Mouse (Mus musculus) olfactory bulb, adult 2 months (tissue): Measurements from ENCODE around the gene Thada.

Source experiments
- CTCF ChIP-seq: fragments of 200-500 bp; IDR thresholded peaks from 2 replicates; pipeline ENCODE4 v1.5.1; 2012; ENCODE audit warnings: low read depth, mild to moderate bottlenecking, low read length, moderate library complexity; ENCODE audit not compliant: insufficient read depth
- POLR2A ChIP-seq: fragments of 200-500 bp; IDR thresholded peaks from 2 replicates; pipeline ENCODE4 v1.6.1; 2012; ENCODE audit warnings: mild to moderate bottlenecking, low read depth, low read length, moderate library complexity; ENCODE audit not compliant: insufficient read depth

DNA sequence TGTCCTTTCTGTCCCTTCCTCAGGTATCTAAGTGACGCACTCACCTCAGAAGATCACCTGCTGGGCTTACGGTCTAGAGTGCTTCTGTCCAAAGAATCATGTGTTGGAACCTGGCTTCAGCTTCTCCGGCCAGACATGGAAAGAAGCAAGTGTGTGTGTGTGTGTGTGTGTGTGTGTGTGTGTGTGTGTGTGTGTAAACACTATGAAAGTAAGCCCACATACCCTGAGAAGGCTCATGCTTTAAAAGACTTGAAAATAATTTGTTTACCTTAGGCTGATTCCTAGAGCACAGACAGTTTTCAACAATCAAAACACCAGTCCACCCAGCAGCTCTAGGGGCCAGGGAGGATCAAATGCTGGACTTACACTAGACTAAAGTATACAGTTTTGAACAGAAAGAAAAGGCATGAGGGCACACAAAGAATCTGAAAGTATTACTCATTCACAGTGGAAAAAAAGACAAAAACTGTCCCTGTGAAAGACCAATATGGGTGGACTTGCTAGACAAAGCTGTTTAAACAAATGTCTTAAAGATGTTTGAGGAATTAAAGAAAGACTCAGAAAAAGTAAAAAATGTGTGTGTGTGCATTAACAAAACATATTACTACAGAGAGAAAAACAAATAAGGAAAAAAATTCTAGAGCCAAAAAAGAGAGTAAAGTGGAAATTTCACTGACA is 112.6 kb downstream of the Thada start:
- TF ChIP-seq POLR2A (no peak), CTCF (no peak)
